Mouse (Mus musculus): ENCODE results near the gene Gpld1.

- TF ChIP-seq CTCF (IDR thresholded peaks at IDR 0.05; ENCODE audit: control insufficient read depth, insufficient read depth, insufficient read length) (no peak), FOSL1 (IDR thresholded peaks at IDR 0.05; ENCODE audit: insufficient read depth, low read length, poor library complexity, severe bottlenecking) (no peak), USF1 (IDR thresholded peaks at IDR 0.05; ENCODE audit: low read depth) (no peak), MYOG (IDR thresholded peaks at IDR 0.05; ENCODE audit: control insufficient read depth, extremely low read depth, insufficient read length) (no peak), MAX (IDR thresholded peaks at IDR 0.05) (no peak), CEBPB (IDR thresholded peaks at IDR 0.05; ENCODE audit: low read depth) (no peak), MYOD1 (IDR thresholded peaks at IDR 0.05; ENCODE audit: control insufficient read depth, insufficient read length, low read depth) (no peak)
Observed at GRCm38 (mm10) chr13:24933199-24933598, 9.8 kb upstream of the Gpld1 start.
